Mouse (Mus musculus): ENCODE measurements around the gene Trp53bp2.

Trp53bp2 gene

GRCm38 (mm10) chr1:182408684-182409327, at the start of gene Trp53bp2:
Gene Trp53bp2 (plus strand): TSS chr1:182409172.
- DNase-seq (ENCODE audit: low read depth, low spot score), result peak; percentile 98

- DNase-seq (ENCODE audit: low read depth, low spot score), result no peak
Observed at GRCm38 (mm10) chr1:182362703-182363102, 46.3 kb upstream of the Trp53bp2 start.

- no peak for DNase-seq (ENCODE audit: low read depth, low spot score)
Observed at GRCm38 (mm10) chr1:182363683-182364404, 45.1 kb upstream of the Trp53bp2 start.

- DNase-seq (ENCODE audit: low read depth, low spot score), result no peak
Observed at GRCm38 (mm10) chr1:182368309-182368708, 40.7 kb upstream of the Trp53bp2 start.

GRCm38 (mm10) chr1:182368782-182369181, 40.2 kb upstream of the Trp53bp2 start:
- DNase-seq (ENCODE audit: low read depth, low spot score), result no peak

- DNase-seq (ENCODE audit: low read depth, low spot score), result no peak
Observed at GRCm38 (mm10) chr1:182369435-182369834, 39.5 kb upstream of the Trp53bp2 start.

GRCm38 (mm10) chr1:182371891-182372290, 37.1 kb upstream of the Trp53bp2 start:
- DNase-seq (ENCODE audit: low read depth, low spot score), result no peak

- DNase-seq (ENCODE audit: low read depth, low spot score), result peak; percentile 61
Observed at GRCm38 (mm10) chr1:182376221-182376620, 32.8 kb upstream of the Trp53bp2 start.

- DNase-seq (ENCODE audit: low read depth, low spot score), result no peak
Observed at GRCm38 (mm10) chr1:182376826-182377225, 32.1 kb upstream of the Trp53bp2 start.

- DNase-seq (ENCODE audit: low read depth, low spot score), result no peak
Observed at GRCm38 (mm10) chr1:182377519-182377918, 31.5 kb upstream of the Trp53bp2 start.

- no peak for DNase-seq (ENCODE audit: low read depth, low spot score)
Observed at GRCm38 (mm10) chr1:182378205-182378835, 30.7 kb upstream of the Trp53bp2 start.

- DNase-seq (ENCODE audit: low read depth, low spot score), result no peak
Observed at GRCm38 (mm10) chr1:182378876-182379275, 30.1 kb upstream of the Trp53bp2 start.

- DNase-seq (ENCODE audit: low read depth, low spot score), result no peak
Observed at GRCm38 (mm10) chr1:182380683-182381082, 28.3 kb upstream of the Trp53bp2 start.

- no peak for DNase-seq (ENCODE audit: low read depth, low spot score)
Observed at GRCm38 (mm10) chr1:182381327-182381726, 27.6 kb upstream of the Trp53bp2 start.

- no peak for DNase-seq (ENCODE audit: low read depth, low spot score)
Observed at GRCm38 (mm10) chr1:182383096-182383495, 25.9 kb upstream of the Trp53bp2 start.

GRCm38 (mm10) chr1:182386449-182386848, 22.5 kb upstream of the Trp53bp2 start:
- DNase-seq (ENCODE audit: low read depth, low spot score), result no peak

GRCm38 (mm10) chr1:182388729-182389128, 20.2 kb upstream of the Trp53bp2 start:
- DNase-seq (ENCODE audit: low read depth, low spot score), result no peak

GRCm38 (mm10) chr1:182398171-182398570, 10.8 kb upstream of the Trp53bp2 start:
- no peak for DNase-seq (ENCODE audit: low read depth, low spot score)

- DNase-seq (ENCODE audit: low read depth, low spot score), result no peak
Observed at GRCm38 (mm10) chr1:182398780-182399179, 10.2 kb upstream of the Trp53bp2 start.

GRCm38 (mm10) chr1:182399205-182399604, 9.8 kb upstream of the Trp53bp2 start:
- no peak for DNase-seq (ENCODE audit: low read depth, low spot score)

GRCm38 (mm10) chr1:182399908-182400307, 9.1 kb upstream of the Trp53bp2 start:
- DNase-seq (ENCODE audit: low read depth, low spot score), result no peak

GRCm38 (mm10) chr1:182403076-182403475, 5.9 kb upstream of the Trp53bp2 start:
- DNase-seq (ENCODE audit: low read depth, low spot score), result no peak

- no peak for DNase-seq (ENCODE audit: low read depth, low spot score)
Observed at GRCm38 (mm10) chr1:182406621-182407020, 2.4 kb upstream of the Trp53bp2 start.

Data from embryo, embryonic 11.5 days (tissue).